Mouse (Mus musculus) small intestine, adult 2 months (tissue): Measurements from ENCODE around the gene Srp9.

Experiments
- CTCF ChIP-seq: fragments of 200-500 bp; IDR thresholded peaks from 2 replicates; pipeline ENCODE4 v1.5.1; 2012; ENCODE audit warnings: low read depth, mild to moderate bottlenecking, control low read depth, inconsistent platforms, low read length, moderate library complexity, mixed read lengths; ENCODE audit not compliant: insufficient replicate concordance, insufficient read length; ENCODE audit errors: extremely low read depth
- POLR2A ChIP-seq: fragments of 200-500 bp; IDR thresholded peaks from 2 replicates; pipeline ENCODE4 v1.6.1; 2012; ENCODE audit warnings: low read depth, mild to moderate bottlenecking, control low read depth, inconsistent platforms, low read length, moderate library complexity

- TF ChIP-seq CTCF: no peak
- TF ChIP-seq POLR2A: no peak
Measured at GRCm38 (mm10) chr1:182091746-182092412, 32.7 kb upstream of the Srp9 start.
